Mouse (Mus musculus): ENCODE data around the gene Prkg2. TPM values are rescaled to one million over a fixed set of nuclear protein-coding genes. Genes with fewer than 3 reads are reported as not detected.

Prkg2 gene
- polyA plus RNA-seq, 1 experiment from 2014 or later = 2.1 TPM

GRCm38 (mm10) chr5:99026343-99026742 lies 10.8 kb downstream of the Prkg2 start:
- H3K27me3 ChIP-seq (ENCODE audit: control insufficient read depth, insufficient read depth, low read depth, low read length) = no peaks in the 10 kb centered on the region
- no peaks in the 10 kb centered on the region for H3K4me1 ChIP-seq (replicated peaks; ENCODE audit: control insufficient read depth, insufficient read depth, low read length)
- H3K36me3 ChIP-seq (ENCODE audit: control insufficient read depth, insufficient read depth, low read length) = no peaks in the 10 kb centered on the region
- H3K27ac ChIP-seq (ENCODE audit: low read length) = no peak overlapping the region
- 67% methylated on average over 3 of the region's 3 CpGs for WGBS
- no peak overlapping the region for H3K4me3 ChIP-seq (ENCODE audit: low read length)
- no peak overlapping the region for H3K9ac ChIP-seq (ENCODE audit: low read length)
- H3K4me2 ChIP-seq (ENCODE audit: low read depth, low read length) = no peak overlapping the region
- H3K9me3 ChIP-seq (ENCODE audit: control insufficient read depth, low read length) = no peaks in the 10 kb centered on the region
- ATAC-seq (ENCODE audit: low read depth) = no peak

- no peak overlapping the region for H3K9ac ChIP-seq (ENCODE audit: low read length)
- H3K4me3 ChIP-seq (ENCODE audit: low read length) = no peak overlapping the region
- no peaks in the 10 kb centered on the region for H3K9me3 ChIP-seq (ENCODE audit: control insufficient read depth, low read length)
- no peaks in the 10 kb centered on the region for H3K27me3 ChIP-seq (ENCODE audit: control insufficient read depth, insufficient read depth, low read depth, low read length)
- H3K27ac ChIP-seq (ENCODE audit: low read length) = no peak overlapping the region
- 73% methylated on average over 6 of the region's 6 CpGs for WGBS
- no peak for ATAC-seq (ENCODE audit: low read depth)
- no peaks in the 10 kb centered on the region for H3K4me1 ChIP-seq (replicated peaks; ENCODE audit: control insufficient read depth, insufficient read depth, low read length)
- no peak overlapping the region for H3K4me2 ChIP-seq (ENCODE audit: low read depth, low read length)
- no peaks in the 10 kb centered on the region for H3K36me3 ChIP-seq (ENCODE audit: control insufficient read depth, insufficient read depth, low read length)
Observed at GRCm38 (mm10) chr5:99019709-99020108, 17.4 kb downstream of the Prkg2 start.

GRCm38 (mm10) chr5:99015140-99015539 lies 22.0 kb downstream of the Prkg2 start:
- H3K9me3 ChIP-seq (ENCODE audit: control insufficient read depth, low read length) = no peaks in the 10 kb centered on the region
- no peak overlapping the region for H3K27ac ChIP-seq (ENCODE audit: low read length)
- H3K4me2 ChIP-seq (ENCODE audit: low read depth, low read length) = no peak overlapping the region
- no peak overlapping the region for H3K9ac ChIP-seq (ENCODE audit: low read length)
- H3K36me3 ChIP-seq (ENCODE audit: control insufficient read depth, insufficient read depth, low read length) = no peaks in the 10 kb centered on the region
- no peak overlapping the region for H3K4me3 ChIP-seq (ENCODE audit: low read length)
- no peaks in the 10 kb centered on the region for H3K4me1 ChIP-seq (replicated peaks; ENCODE audit: control insufficient read depth, insufficient read depth, low read length)
- WGBS = 67% methylated on average over 3 of the region's 3 CpGs
- H3K27me3 ChIP-seq (ENCODE audit: control insufficient read depth, insufficient read depth, low read depth, low read length) = no peaks in the 10 kb centered on the region
- no peak for ATAC-seq (ENCODE audit: low read depth)

- no peak overlapping the region for H3K27ac ChIP-seq (ENCODE audit: low read length)
- H3K27me3 ChIP-seq (ENCODE audit: control insufficient read depth, insufficient read depth, low read depth, low read length) = no peaks in the 10 kb centered on the region
- H3K9me3 ChIP-seq (ENCODE audit: control insufficient read depth, low read length) = no peaks in the 10 kb centered on the region
- H3K4me1 ChIP-seq (replicated peaks; ENCODE audit: control insufficient read depth, insufficient read depth, low read length) = no peaks in the 10 kb centered on the region
- WGBS = 77% methylated on average over 14 of the region's 14 CpGs
- H3K4me3 ChIP-seq (ENCODE audit: low read length) = no peak overlapping the region
- no peak overlapping the region for H3K4me2 ChIP-seq (ENCODE audit: low read depth, low read length)
- H3K9ac ChIP-seq (ENCODE audit: low read length) = no peak overlapping the region
- ATAC-seq (ENCODE audit: low read depth) = no peak
- no peaks in the 10 kb centered on the region for H3K36me3 ChIP-seq (ENCODE audit: control insufficient read depth, insufficient read depth, low read length)
Observed at GRCm38 (mm10) chr5:99010448-99011151, 26.6 kb downstream of the Prkg2 start.

- WGBS = 73% methylated on average over 4 of the region's 4 CpGs
- 0 out of 2 replicates have a peak, but pooled peaks cover 2% of the 10 kb centered on the region for H3K4me1 ChIP-seq (replicated peaks; ENCODE audit: control insufficient read depth, insufficient read depth, low read length)
- H3K27ac ChIP-seq (ENCODE audit: low read length) = no peak overlapping the region
- no peak overlapping the region for H3K4me2 ChIP-seq (ENCODE audit: low read depth, low read length)
- no peaks in the 10 kb centered on the region for H3K27me3 ChIP-seq (ENCODE audit: control insufficient read depth, insufficient read depth, low read depth, low read length)
- no peak overlapping the region for H3K9ac ChIP-seq (ENCODE audit: low read length)
- no peaks in the 10 kb centered on the region for H3K9me3 ChIP-seq (ENCODE audit: control insufficient read depth, low read length)
- ATAC-seq (ENCODE audit: low read depth) = no peak
- no peak overlapping the region for H3K4me3 ChIP-seq (ENCODE audit: low read length)
- no peaks in the 10 kb centered on the region for H3K36me3 ChIP-seq (ENCODE audit: control insufficient read depth, insufficient read depth, low read length)
Observed at GRCm38 (mm10) chr5:98998104-98998503, 39.0 kb downstream of the Prkg2 start.

GRCm38 (mm10) chr5:98995767-98996166 lies 41.4 kb downstream of the Prkg2 start:
- Histone ChIP-seq H3K4me1 (replicated peaks; ENCODE audit: control insufficient read depth, insufficient read depth, low read length) (0 out of 2 replicates have a peak, but pooled peaks cover 2% of the 10 kb centered on the region), H3K4me2 (ENCODE audit: low read depth, low read length) (no peak overlapping the region), H3K4me3 (ENCODE audit: low read length) (no peak overlapping the region), H3K27ac (ENCODE audit: low read length) (no peak overlapping the region), H3K9me3 (ENCODE audit: control insufficient read depth, low read length) (no peaks in the 10 kb centered on the region), H3K36me3 (ENCODE audit: control insufficient read depth, insufficient read depth, low read length) (no peaks in the 10 kb centered on the region), H3K9ac (ENCODE audit: low read length) (no peak overlapping the region), H3K27me3 (ENCODE audit: control insufficient read depth, insufficient read depth, low read depth, low read length) (no peaks in the 10 kb centered on the region)
- peak; percentile 88 for ATAC-seq (ENCODE audit: low read depth)
- 36% methylated on average over 4 of the region's 4 CpGs for WGBS

GRCm38 (mm10) chr5:98991600-98991999 lies 45.6 kb downstream of the Prkg2 start:
- no peaks in the 10 kb centered on the region for H3K36me3 ChIP-seq (ENCODE audit: control insufficient read depth, insufficient read depth, low read length)
- no peak overlapping the region for H3K27ac ChIP-seq (ENCODE audit: low read length)
- no peaks in the 10 kb centered on the region for H3K9me3 ChIP-seq (ENCODE audit: control insufficient read depth, low read length)
- no peaks in the 10 kb centered on the region for H3K27me3 ChIP-seq (ENCODE audit: control insufficient read depth, insufficient read depth, low read depth, low read length)
- no peaks in the 10 kb centered on the region for H3K4me1 ChIP-seq (replicated peaks; ENCODE audit: control insufficient read depth, insufficient read depth, low read length)
- H3K4me3 ChIP-seq (ENCODE audit: low read length) = no peak overlapping the region
- H3K4me2 ChIP-seq (ENCODE audit: low read depth, low read length) = no peak overlapping the region
- no peak for ATAC-seq (ENCODE audit: low read depth)
- WGBS = 76% methylated on average over 4 of the region's 4 CpGs
- no peak overlapping the region for H3K9ac ChIP-seq (ENCODE audit: low read length)

- Histone ChIP-seq H3K27me3 (ENCODE audit: control insufficient read depth, insufficient read depth, low read depth, low read length) (no peaks in the 10 kb centered on the region), H3K27ac (ENCODE audit: low read length) (no peak overlapping the region), H3K4me1 (replicated peaks; ENCODE audit: control insufficient read depth, insufficient read depth, low read length) (no peaks in the 10 kb centered on the region), H3K9ac (ENCODE audit: low read length) (no peak overlapping the region), H3K4me2 (ENCODE audit: low read depth, low read length) (no peak overlapping the region), H3K36me3 (ENCODE audit: control insufficient read depth, insufficient read depth, low read length) (no peaks in the 10 kb centered on the region), H3K4me3 (ENCODE audit: low read length) (no peak overlapping the region), H3K9me3 (ENCODE audit: control insufficient read depth, low read length) (no peaks in the 10 kb centered on the region)
- no peak for ATAC-seq (ENCODE audit: low read depth)
- 53% methylated on average over 1 of the region's 1 CpGs for WGBS
Observed at GRCm38 (mm10) chr5:98987634-98988033, 49.5 kb downstream of the Prkg2 start.

- no peaks in the 10 kb centered on the region for H3K9me3 ChIP-seq (ENCODE audit: control insufficient read depth, low read length)
- no peak overlapping the region for H3K4me2 ChIP-seq (ENCODE audit: low read depth, low read length)
- H3K4me3 ChIP-seq (ENCODE audit: low read length) = no peak overlapping the region
- H3K27ac ChIP-seq (ENCODE audit: low read length) = no peak overlapping the region
- no peak overlapping the region for H3K9ac ChIP-seq (ENCODE audit: low read length)
- 67% methylated on average over 3 of the region's 3 CpGs for WGBS
- no peak for ATAC-seq (ENCODE audit: low read depth)
- H3K36me3 ChIP-seq (ENCODE audit: control insufficient read depth, insufficient read depth, low read length) = no peaks in the 10 kb centered on the region
- no peaks in the 10 kb centered on the region for H3K4me1 ChIP-seq (replicated peaks; ENCODE audit: control insufficient read depth, insufficient read depth, low read length)
- no peaks in the 10 kb centered on the region for H3K27me3 ChIP-seq (ENCODE audit: control insufficient read depth, insufficient read depth, low read depth, low read length)
Observed at GRCm38 (mm10) chr5:98987116-98987515, 50.0 kb downstream of the Prkg2 start.

Measured in lung, embryonic 16.5 days (tissue).